Mouse (Mus musculus): Measurements from ENCODE around the gene Clec4a4. TPM values are rescaled to one million over a fixed set of nuclear protein-coding genes. Genes with fewer than 3 reads are reported as not detected.
"Not testable (repeated sequence)": the region's sequence is repeated elsewhere in the genome, so short reads cannot be mapped to it uniquely, and the experiment has no call there.

The Clec4a4 gene
- not detected in 2 replicates for polyA plus RNA-seq (2015; fragmentation: Nextera tagmentation; extraction: Ambion mirVana)

- ATAC-seq (ENCODE audit: insufficient number of reproducible peaks, low FRiP score, low TSS enrichment, low read depth), result no peak
Observed at GRCm38 (mm10) chr6:122989876-122990437, at the start of gene Clec4a4. Clec4a4 (plus strand) TSS chr6:122990367.

GRCm38 (mm10) chr6:122946760-122947159, 43.4 kb upstream of the Clec4a4 start:
- Histone ChIP-seq H3K27ac (replicated peaks) (no peak overlapping the region), H3K4me2 (replicated peaks) (no peak overlapping the region)
- ATAC-seq (ENCODE audit: insufficient number of reproducible peaks, low FRiP score, low TSS enrichment, low read depth), result no peak

More at GRCm38 (mm10) chr6:122989876-122990437, at the start of gene Clec4a4:
- H3K4me3 ChIP-seq (replicated peaks), result no peak within 1 kb of the TSS
- H3K27ac ChIP-seq (replicated peaks), result no peak within 1 kb of the TSS
- H3K4me2 ChIP-seq (replicated peaks), result no peak within 1 kb of the TSS
- H3K9me3 ChIP-seq (replicated peaks), result no peaks in the 10 kb centered on the region
- 82% methylated on average over 6 of the region's 6 CpGs for WGBS
- H3K27me3 ChIP-seq, result no peaks in the 10 kb centered on the region
- no peaks in the 10 kb centered on the region for H3K4me1 ChIP-seq
- no peak within 1 kb of the TSS for H3K9ac ChIP-seq
- no peaks in the 10 kb centered on the region for H3K36me3 ChIP-seq

GRCm38 (mm10) chr6:122952401-122952800, 37.8 kb upstream of the Clec4a4 start, which contains the start of gene Clec4a3:
Clec4a3 (plus strand) TSS chr6:122952515.
- H3K4me3 ChIP-seq (replicated peaks), result no peak within 1 kb of the TSS
- H3K9me3 ChIP-seq (replicated peaks), result no peaks in the 10 kb centered on the region

More at GRCm38 (mm10) chr6:122946760-122947159, 43.4 kb upstream of the Clec4a4 start:
- H3K36me3 ChIP-seq, result no peaks in the 10 kb centered on the region
- 85% methylated on average over 2 of the region's 2 CpGs for WGBS
- H3K4me1 ChIP-seq, result no peaks in the 10 kb centered on the region
- H3K9me3 ChIP-seq (replicated peaks), result no peaks in the 10 kb centered on the region
- no peaks in the 10 kb centered on the region for H3K27me3 ChIP-seq
- H3K9ac ChIP-seq, result no peak overlapping the region
- H3K4me3 ChIP-seq (replicated peaks), result no peak overlapping the region

GRCm38 (mm10) chr6:122964562-122964961, 25.6 kb upstream of the Clec4a4 start:
- Histone ChIP-seq H3K9me3 (replicated peaks) (no peaks in the 10 kb centered on the region), H3K27ac (replicated peaks) (no peak overlapping the region), H3K4me2 (replicated peaks) (no peak overlapping the region), H3K27me3 (no peaks in the 10 kb centered on the region), H3K9ac (no peak overlapping the region), H3K36me3 (no peaks in the 10 kb centered on the region), H3K4me1 (no peaks in the 10 kb centered on the region), H3K4me3 (replicated peaks) (no peak overlapping the region)
- ATAC-seq (ENCODE audit: insufficient number of reproducible peaks, low FRiP score, low TSS enrichment, low read depth), result no peak
- WGBS, result 63% methylated on average over 2 of the region's 2 CpGs

More at GRCm38 (mm10) chr6:122952401-122952800, 37.8 kb upstream of the Clec4a4 start, which contains the start of gene Clec4a3:
- 82% methylated on average over 8 of the region's 8 CpGs for WGBS
- Histone ChIP-seq H3K9ac (no peak within 1 kb of the TSS), H3K36me3 (no peaks in the 10 kb centered on the region), H3K4me2 (replicated peaks) (no peak within 1 kb of the TSS), H3K27me3 (no peaks in the 10 kb centered on the region), H3K4me1 (no peaks in the 10 kb centered on the region), H3K27ac (replicated peaks) (no peak within 1 kb of the TSS)
- ATAC-seq (ENCODE audit: insufficient number of reproducible peaks, low FRiP score, low TSS enrichment, low read depth), result no peak

- no peak overlapping the region for H3K9ac ChIP-seq
- WGBS, result 82% methylated on average over 2 of the region's 2 CpGs
- no peak for ATAC-seq (ENCODE audit: insufficient number of reproducible peaks, low FRiP score, low TSS enrichment, low read depth)
- no peak overlapping the region for H3K4me2 ChIP-seq (replicated peaks)
- no peak overlapping the region for H3K27ac ChIP-seq (replicated peaks)
- no peaks in the 10 kb centered on the region; the same call in 1 of the 2 replicates for H3K9me3 ChIP-seq (replicated peaks)
- no peaks in the 10 kb centered on the region for H3K27me3 ChIP-seq
- no peak overlapping the region for H3K4me3 ChIP-seq (replicated peaks)
- H3K4me1 ChIP-seq, result no peaks in the 10 kb centered on the region
- H3K36me3 ChIP-seq, result no peaks in the 10 kb centered on the region
Observed at GRCm38 (mm10) chr6:122969048-122969447, 21.1 kb upstream of the Clec4a4 start.

- not testable (repeated sequence) for H3K4me1 ChIP-seq, H3K9ac ChIP-seq
- WGBS, result 58% methylated on average over 2 of the region's 2 CpGs
Observed at GRCm38 (mm10) chr6:123004696-123005095, 14.5 kb downstream of the Clec4a4 start.

GRCm38 (mm10) chr6:123005591-123005990, 15.4 kb downstream of the Clec4a4 start:
- WGBS, result 55% methylated on average over 1 of the region's 1 CpGs
- Histone ChIP-seq H3K36me3 (no peaks in the 10 kb centered on the region), H3K27me3 (no peaks in the 10 kb centered on the region), H3K4me2 (replicated peaks) (no peak overlapping the region), H3K27ac (replicated peaks) (no peak overlapping the region), H3K9ac (no peak overlapping the region), H3K4me3 (replicated peaks) (no peak overlapping the region), H3K9me3 (replicated peaks) (no peaks in the 10 kb centered on the region), H3K4me1 (no peaks in the 10 kb centered on the region)
- no peak for ATAC-seq (ENCODE audit: insufficient number of reproducible peaks, low FRiP score, low TSS enrichment, low read depth)

More at GRCm38 (mm10) chr6:123004696-123005095, 14.5 kb downstream of the Clec4a4 start:
- not testable (repeated sequence) for H3K27ac ChIP-seq (replicated peaks); H3K4me3 ChIP-seq (replicated peaks); H3K27me3 ChIP-seq; ATAC-seq (ENCODE audit: insufficient number of reproducible peaks, low FRiP score, low TSS enrichment, low read depth); H3K36me3 ChIP-seq; H3K9me3 ChIP-seq (replicated peaks); H3K4me2 ChIP-seq (replicated peaks)

GRCm38 (mm10) chr6:123049742-123050372, 59.7 kb downstream of the Clec4a4 start, which contains the start of gene Clec4b1:
Clec4b1 (plus strand) TSS chr6:123049962.
- ATAC-seq (ENCODE audit: insufficient number of reproducible peaks, low FRiP score, low TSS enrichment, low read depth), result no peak
- H3K27me3 ChIP-seq, result no peaks in the 10 kb centered on the region
- no peaks in the 10 kb centered on the region for H3K4me1 ChIP-seq
- WGBS, result 77% methylated on average over 2 of the region's 2 CpGs
- H3K4me2 ChIP-seq (replicated peaks), result no peak within 1 kb of the TSS
- no peak within 1 kb of the TSS for H3K4me3 ChIP-seq (replicated peaks)
- no peak within 1 kb of the TSS for H3K9ac ChIP-seq
- no peak within 1 kb of the TSS for H3K27ac ChIP-seq (replicated peaks)
- H3K36me3 ChIP-seq, result no peaks in the 10 kb centered on the region
- H3K9me3 ChIP-seq (replicated peaks), result no peaks in the 10 kb centered on the region

Other genes with a start within 250 kb of the Clec4a4 start
- gene Slc2a3, start 188.7 kb upstream of the Clec4a4 start, polyA plus RNA-seq (2015; fragmentation: Nextera tagmentation; extraction: Ambion mirVana), result 30.2 and 40.2 TPM in 2 replicates
- 7.4 and 8.3 TPM in 2 replicates for gene Foxj2, start 170.5 kb upstream of the Clec4a4 start, polyA plus RNA-seq (2015; fragmentation: Nextera tagmentation; extraction: Ambion mirVana)
- gene C3ar1, start 134.2 kb upstream of the Clec4a4 start, polyA plus RNA-seq (2015; fragmentation: Nextera tagmentation; extraction: Ambion mirVana), result 4.0 and 4.1 TPM in 2 replicates
- gene Necap1, start 115.9 kb upstream of the Clec4a4 start, polyA plus RNA-seq (2015; fragmentation: Nextera tagmentation; extraction: Ambion mirVana), result 54.5 and 57.0 TPM in 2 replicates
- 5.7 and 6.5 TPM in 2 replicates for gene Clec4a1, start 68.5 kb upstream of the Clec4a4 start, polyA plus RNA-seq (2015; fragmentation: Nextera tagmentation; extraction: Ambion mirVana)
- gene Clec4a3, start 37.9 kb upstream of the Clec4a4 start, polyA plus RNA-seq (2015; fragmentation: Nextera tagmentation; extraction: Ambion mirVana), result 5.4 and 6.5 TPM in 2 replicates
- gene Clec4b1, start 59.6 kb downstream of the Clec4a4 start, polyA plus RNA-seq (2015; fragmentation: Nextera tagmentation; extraction: Ambion mirVana), result 0.32 TPM in 1 of 2 replicates, not detected in the other
- gene Clec4a2, start 116.1 kb downstream of the Clec4a4 start, polyA plus RNA-seq (2015; fragmentation: Nextera tagmentation; extraction: Ambion mirVana), result 5.7 and 7.5 TPM in 2 replicates
- gene Clec4b2, start 182.5 kb downstream of the Clec4a4 start, polyA plus RNA-seq (2015; fragmentation: Nextera tagmentation; extraction: Ambion mirVana), result not detected in 2 replicates
- 4.9 and 5.0 TPM in 2 replicates for gene Clec4n, start 239.5 kb downstream of the Clec4a4 start, polyA plus RNA-seq (2015; fragmentation: Nextera tagmentation; extraction: Ambion mirVana)

Measured in embryonic facial prominence, embryonic 15.5 days (tissue).